Mouse (Mus musculus) lung, embryonic 16.5 days (tissue): Measurements from ENCODE around the gene Rbm45. TPM values are rescaled to one million over a fixed set of nuclear protein-coding genes. Genes with fewer than 3 reads are reported as not detected.

Experiments used
- polyA plus RNA-seq: library from polyadenylated mRNA; unstranded; fragments of >200 nt; fragmentation: Nextera tagmentation; extraction: Ambion mirVana; gene quantifications from 2 replicates; pipeline ENCODE4 v1.2.1, GENCODE M21; 2015

Gene Rbm45
- polyA plus RNA-seq, 1 experiment from 2014 or later = 18.8 TPM

Other genes starting within 250 kb of the Rbm45 start
- 0.09 and 0.13 TPM in 2 replicates for gene Pde11a, start 31.2 kb upstream of the Rbm45 start, polyA plus RNA-seq
- not detected in 2 replicates for gene Cyct, start 9.5 kb upstream of the Rbm45 start, polyA plus RNA-seq
- 20.9 and 24.1 TPM in 2 replicates for gene Osbpl6, start 36.5 kb downstream of the Rbm45 start, polyA plus RNA-seq